Mouse (Mus musculus) midbrain, postnatal 0 days (tissue): ENCODE results near the gene Dgkg. TPM values are rescaled to one million over a fixed set of nuclear protein-coding genes. Genes with fewer than 3 reads are reported as not detected.

ENCODE experiments used
- ATAC-seq: fragments of 200-750 bp; cut with Nextera tagmentation; 2 replicates; pipeline ENCODE4 v1.8.0; 2017; ENCODE audit warnings: moderate number of reproducible peaks, mild to moderate bottlenecking, moderate TSS enrichment, moderate library complexity; ENCODE audit not compliant: low FRiP score
- DNase-seq: peaks from one replicate; pipeline ENCODE4 v3.0.0-alpha.2; 2015; ENCODE audit warnings: low spot score
- H3K27ac ChIP-seq: fragments of 300-500 bp; sonication (generic); 2 replicates; pipeline ENCODE4 v1.5.1; 2014; ENCODE audit warnings: low read depth, mild to moderate bottlenecking, low read length, mixed read lengths
- H3K27me3 ChIP-seq: fragments of 300-500 bp; sonication (generic); 2 replicates; pipeline ENCODE4 v1.6.1; 2014; ENCODE audit warnings: low read length, control low read depth, mixed read lengths; ENCODE audit not compliant: insufficient read depth
- H3K36me3 ChIP-seq: fragments of 300-500 bp; sonication (generic); 2 replicates; pipeline ENCODE4 v1.6.1; 2014; ENCODE audit warnings: low read length, control low read depth, mixed read lengths; ENCODE audit not compliant: insufficient read depth
- H3K4me1 ChIP-seq: fragments of 300-500 bp; sonication (generic); 2 replicates; pipeline ENCODE4 v1.6.1; 2014; ENCODE audit warnings: mild to moderate bottlenecking, control low read depth, antibody characterized with exemption, low read length, mixed read lengths; ENCODE audit not compliant: insufficient read depth
- H3K4me2 ChIP-seq: fragments of 300-500 bp; sonication (generic); 2 replicates; pipeline ENCODE4 v1.6.1; 2014; ENCODE audit warnings: low read depth, mild to moderate bottlenecking, low read length, mixed read lengths; ENCODE audit not compliant: poor library complexity, severe bottlenecking
- H3K4me3 ChIP-seq: fragments of 300-500 bp; sonication (generic); 2 replicates; pipeline ENCODE4 v1.5.1; 2014; ENCODE audit warnings: low read depth, mild to moderate bottlenecking, low read length, moderate library complexity
- H3K9ac ChIP-seq: fragments of 300-500 bp; sonication (generic); replicated peaks from 2 replicates; pipeline ENCODE4 v1.6.1; 2014; ENCODE audit warnings: mild to moderate bottlenecking, low read length, moderate library complexity, mixed read lengths; ENCODE audit not compliant: poor library complexity, severe bottlenecking
- H3K9me3 ChIP-seq: fragments of 300-500 bp; sonication (generic); 2 replicates; pipeline ENCODE4 v1.6.1; 2016; ENCODE audit warnings: low read length, control low read depth
- CTCF ChIP-seq: IDR thresholded peaks from 2 replicates; pipeline ENCODE4 v1.5.1; 2016; ENCODE audit warnings: antibody characterized with exemption, mild to moderate bottlenecking
- WGBS: fragments of 180-500 bp; shearing (Covaris S2); extraction: QIAGEN DNeasy Blood & Tissue Kit; methylation state at CpG from one replicate; pipeline ENCODE4 v1.1.7; 2014; 5-methylcytosine and 5-hydroxymethylcytosine counted together
- polyA plus RNA-seq: library from polyadenylated mRNA; unstranded; fragments of >200 nt; fragmentation: Nextera tagmentation; extraction: Ambion mirVana; gene quantifications from 2 replicates; pipeline ENCODE4 v1.2.1, GENCODE M21; 2015
- total RNA-seq: library from RNA; depleted of rRNA; stranded (reverse); fragments of >200 nt; gene quantifications from 2 replicates; pipeline ENCODE4 v1.2.3, GENCODE M21; 2014

The Dgkg gene
- total and polyA plus RNA-seq, 2 experiments from 2014 or later = 5.5 to 8.2 TPM

DNA sequence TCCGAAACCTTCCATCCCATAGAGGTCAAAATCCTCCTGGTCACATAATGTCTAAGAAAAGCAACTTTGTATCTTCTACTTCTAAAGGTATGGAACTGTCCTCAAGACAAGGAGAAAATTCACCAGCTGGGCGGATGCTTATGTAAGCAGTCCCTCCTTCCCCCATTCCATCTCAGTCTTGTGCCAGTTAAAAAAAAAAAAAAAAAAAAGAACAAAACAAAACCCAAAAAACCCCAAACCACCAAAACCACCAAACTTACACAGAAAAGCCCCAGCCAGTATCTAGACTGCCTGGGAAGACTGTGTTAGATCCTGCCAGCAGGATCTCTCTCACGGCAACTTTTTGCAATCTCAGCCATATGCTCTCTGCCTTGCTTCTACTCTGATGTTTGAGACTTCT lies 123.9 kb downstream of the Dgkg start:
- no peaks in the 10 kb centered on the region for H3K36me3 ChIP-seq
- no peaks in the 10 kb centered on the region for H3K9me3 ChIP-seq
- H3K4me1 ChIP-seq = no peaks in the 10 kb centered on the region
- no peaks in the 10 kb centered on the region for H3K27me3 ChIP-seq
- H3K27ac ChIP-seq = no peak overlapping the region
- WGBS = 90% methylated on average over 3 of the region's 3 CpGs
- TF ChIP-seq CTCF = no peak
- H3K4me2 ChIP-seq = no peak overlapping the region
- ATAC-seq = no peak
- H3K4me3 ChIP-seq = no peak overlapping the region
- no peak for DNase-seq
- H3K9ac ChIP-seq = no peak overlapping the region

DNA sequence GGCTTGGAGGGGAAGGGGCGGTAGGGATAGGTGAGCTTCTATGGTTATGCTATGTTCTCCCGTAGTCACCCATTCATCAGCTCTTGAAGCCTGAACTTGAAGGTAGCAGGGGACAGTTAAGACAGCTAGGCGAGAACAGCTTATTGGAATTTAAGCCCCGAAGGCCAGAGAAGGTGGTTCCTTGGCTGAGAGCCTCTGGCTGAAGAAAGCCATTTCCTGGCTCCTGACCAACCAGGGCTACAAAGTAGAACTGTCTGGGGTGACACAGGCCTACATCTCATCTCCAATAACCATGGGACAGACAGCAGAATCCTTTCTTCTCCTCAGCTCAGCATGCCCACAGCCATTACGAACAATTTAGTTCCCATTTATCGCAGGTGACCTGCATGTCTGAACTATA lies 125.2 kb downstream of the Dgkg start:
- ATAC-seq (no peak), DNase-seq (no peak)
- 83% methylated on average over 6 of the region's 6 CpGs for WGBS
- no peak overlapping the region for H3K9ac ChIP-seq
- no peaks in the 10 kb centered on the region for H3K4me1 ChIP-seq
- no peak overlapping the region for H3K27ac ChIP-seq
- no peak overlapping the region for H3K4me3 ChIP-seq
- H3K36me3 ChIP-seq = no peaks in the 10 kb centered on the region
- no peaks in the 10 kb centered on the region for H3K27me3 ChIP-seq
- H3K9me3 ChIP-seq = no peaks in the 10 kb centered on the region
- no peak overlapping the region for H3K4me2 ChIP-seq
- TF ChIP-seq CTCF = no peak

DNA sequence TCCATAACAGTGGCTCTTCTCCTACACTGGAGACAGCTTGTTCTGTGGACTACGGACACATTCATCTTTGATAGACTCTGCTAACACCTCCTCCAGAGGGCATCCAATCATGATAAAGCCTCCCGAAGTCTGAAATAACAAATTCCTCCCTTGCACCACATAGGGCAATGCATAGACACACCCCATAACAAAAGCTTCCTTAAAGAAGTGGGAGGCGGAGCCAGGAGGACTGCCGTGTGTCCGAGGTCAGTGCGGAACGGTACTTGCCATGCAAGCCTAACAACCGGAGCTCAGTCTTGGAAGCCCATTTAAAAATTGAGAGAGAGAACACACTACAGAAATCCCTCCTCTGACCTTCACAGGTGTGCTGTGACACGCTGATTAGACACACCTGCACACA lies 126.0 kb downstream of the Dgkg start:
- 79% methylated on average over 9 of the region's 9 CpGs for WGBS
- ATAC-seq = no peak

DNA sequence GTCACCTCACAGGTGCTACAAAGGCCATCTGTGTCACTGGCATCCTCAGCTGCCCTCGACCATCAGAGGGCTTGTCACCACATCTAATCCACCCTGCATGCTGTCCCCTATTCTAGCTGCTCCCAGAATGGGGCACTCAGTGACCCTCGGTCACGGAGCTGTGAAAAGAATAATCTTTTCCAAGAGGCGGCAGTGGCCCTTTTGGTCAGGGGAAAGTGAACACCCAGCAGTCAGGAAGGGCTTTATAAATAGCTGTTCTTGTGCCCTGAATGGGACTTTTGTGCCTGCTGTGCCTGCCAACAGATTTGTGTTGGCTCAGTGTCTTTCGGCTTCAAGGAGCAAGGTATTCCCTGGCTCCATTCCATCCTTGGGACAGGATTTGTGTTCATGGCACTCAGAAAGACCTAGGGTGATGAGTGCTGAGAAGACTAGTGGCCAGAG lies 129.5 kb downstream of the Dgkg start:
- no peak for ATAC-seq

More for the DNA sequence above, 126.0 kb downstream of the Dgkg start:
- no peak overlapping the region for H3K4me2 ChIP-seq
- no peaks in the 10 kb centered on the region for H3K9me3 ChIP-seq
- no peak overlapping the region for H3K9ac ChIP-seq
- H3K27ac ChIP-seq = no peak overlapping the region
- H3K4me3 ChIP-seq = no peak overlapping the region
- H3K27me3 ChIP-seq = no peaks in the 10 kb centered on the region
- DNase-seq = no peak
- no peak for TF ChIP-seq CTCF
- no peaks in the 10 kb centered on the region for H3K4me1 ChIP-seq
- H3K36me3 ChIP-seq = no peaks in the 10 kb centered on the region

DNA sequence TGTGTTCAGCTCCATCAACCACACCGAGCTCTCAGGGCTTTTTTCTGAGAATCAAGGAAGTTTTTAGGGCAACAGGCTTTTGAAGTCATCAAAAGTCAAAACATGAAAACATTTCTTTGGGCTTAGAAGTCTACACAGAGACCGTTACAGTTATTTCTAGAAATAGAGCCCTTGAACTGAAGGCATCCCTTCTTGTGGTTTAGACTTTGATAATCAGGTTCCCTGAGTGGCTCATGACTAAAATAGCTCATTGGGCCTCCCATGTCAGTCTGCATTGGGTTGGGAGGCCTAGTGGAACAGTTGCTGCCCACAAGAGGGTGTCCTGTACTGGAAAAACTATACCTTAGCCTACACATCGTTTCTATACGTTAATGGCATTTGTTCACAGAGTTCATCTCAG lies 130.6 kb downstream of the Dgkg start:
- DNase-seq = no peak
- H3K4me3 ChIP-seq = no peak overlapping the region
- no peak overlapping the region for H3K27ac ChIP-seq
- H3K27me3 ChIP-seq = no peaks in the 10 kb centered on the region
- H3K4me2 ChIP-seq = no peak overlapping the region
- no peaks in the 10 kb centered on the region for H3K9me3 ChIP-seq
- TF ChIP-seq CTCF = no peak
- no peak for ATAC-seq
- H3K36me3 ChIP-seq = no peaks in the 10 kb centered on the region
- H3K4me1 ChIP-seq = no peaks in the 10 kb centered on the region
- no peak overlapping the region for H3K9ac ChIP-seq
- WGBS = 87% methylated on average over 4 of the region's 4 CpGs

More for the DNA sequence above, 129.5 kb downstream of the Dgkg start:
- no peak overlapping the region for H3K4me2 ChIP-seq
- no peaks in the 10 kb centered on the region for H3K9me3 ChIP-seq
- no peaks in the 10 kb centered on the region for H3K27me3 ChIP-seq
- H3K27ac ChIP-seq = no peak overlapping the region
- H3K36me3 ChIP-seq = no peaks in the 10 kb centered on the region
- WGBS = 21% methylated on average over 5 of the region's 5 CpGs
- DNase-seq = peak; percentile 65
- H3K9ac ChIP-seq = no peak overlapping the region
- TF ChIP-seq CTCF = no peak
- H3K4me1 ChIP-seq = no peaks in the 10 kb centered on the region
- H3K4me3 ChIP-seq = no peak overlapping the region

DNA sequence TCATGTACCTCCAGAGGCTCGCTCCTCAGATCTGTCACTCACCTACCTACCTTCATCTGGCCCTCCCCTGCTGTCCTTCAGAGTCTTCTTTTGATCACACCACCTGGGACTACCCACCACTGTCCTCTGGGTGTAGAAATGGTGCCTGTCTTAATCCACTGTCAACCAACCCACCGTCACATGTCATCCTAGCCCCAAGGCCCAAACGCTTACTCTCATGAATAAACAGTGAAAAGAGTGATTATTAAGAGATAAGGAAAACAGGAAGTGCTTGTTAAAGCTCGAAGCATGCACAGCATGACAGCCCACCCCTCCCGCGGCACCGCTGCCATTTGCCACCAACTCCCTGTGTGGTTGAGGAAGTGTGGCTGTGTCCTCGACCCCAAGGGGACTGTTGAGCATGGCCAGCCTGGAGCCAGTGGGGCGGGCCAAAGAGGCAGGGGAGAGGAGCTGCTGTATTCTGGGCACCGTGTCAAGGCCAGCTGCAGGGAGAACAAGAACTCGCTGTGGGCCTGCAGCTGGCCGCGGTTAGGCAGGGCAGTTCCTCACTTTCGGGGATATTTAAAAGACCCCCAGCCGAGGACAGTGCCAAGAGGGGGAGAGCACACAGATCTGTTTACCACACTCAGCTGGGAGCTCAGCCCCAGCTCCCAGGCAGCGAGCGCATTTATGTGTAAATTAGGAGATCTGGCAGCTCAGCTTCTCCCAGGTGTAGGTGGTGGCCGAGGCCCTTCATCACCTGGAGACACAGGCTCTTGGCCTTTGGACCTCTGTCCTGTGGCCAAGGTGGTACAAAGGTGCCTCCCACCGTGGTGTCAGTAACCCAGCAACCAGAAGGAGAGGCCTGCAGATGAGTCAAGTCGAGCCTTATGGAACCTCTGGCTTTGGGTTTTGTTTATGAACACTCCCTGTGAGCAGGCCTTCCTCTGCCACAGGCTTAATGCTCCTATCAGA lies 139.3 kb downstream of the Dgkg start:
- peak; percentile 86 for DNase-seq
- ATAC-seq = peak; percentile 84
- H3K4me1 ChIP-seq = 0 out of 2 replicates have a peak, but pooled peaks cover 11% of the 10 kb centered on the region
- WGBS = 13% methylated on average over 20 of the region's 20 CpGs
- no peak overlapping the region for H3K27ac ChIP-seq
- H3K4me2 ChIP-seq = no peak overlapping the region
- H3K27me3 ChIP-seq = no peaks in the 10 kb centered on the region
- TF ChIP-seq CTCF = no peak
- no peaks in the 10 kb centered on the region for H3K36me3 ChIP-seq
- no peak overlapping the region for H3K9ac ChIP-seq
- H3K9me3 ChIP-seq = no peaks in the 10 kb centered on the region
- no peak overlapping the region for H3K4me3 ChIP-seq
